Mouse (Mus musculus) ES-E14 (cell line): ENCODE data around the gene Loxl3.

ENCODE experiments used
- CHD2 ChIP-seq: IDR thresholded peaks from 2 replicates; pipeline ENCODE4 v1.6.1; 2014; ENCODE audit warnings: mild to moderate bottlenecking, low read depth, low read length, inconsistent platforms
- HCFC1 ChIP-seq: IDR thresholded peaks from 2 replicates; pipeline ENCODE4 v1.6.1; 2012; ENCODE audit warnings: low read length, inconsistent platforms, borderline replicate concordance; ENCODE audit not compliant: insufficient read depth
- ZC3H11A ChIP-seq: IDR thresholded peaks from 2 replicates; pipeline ENCODE4 v1.6.1; 2012; ENCODE audit warnings: low read depth, mild to moderate bottlenecking, inconsistent platforms, low read length, borderline replicate concordance

DNA sequence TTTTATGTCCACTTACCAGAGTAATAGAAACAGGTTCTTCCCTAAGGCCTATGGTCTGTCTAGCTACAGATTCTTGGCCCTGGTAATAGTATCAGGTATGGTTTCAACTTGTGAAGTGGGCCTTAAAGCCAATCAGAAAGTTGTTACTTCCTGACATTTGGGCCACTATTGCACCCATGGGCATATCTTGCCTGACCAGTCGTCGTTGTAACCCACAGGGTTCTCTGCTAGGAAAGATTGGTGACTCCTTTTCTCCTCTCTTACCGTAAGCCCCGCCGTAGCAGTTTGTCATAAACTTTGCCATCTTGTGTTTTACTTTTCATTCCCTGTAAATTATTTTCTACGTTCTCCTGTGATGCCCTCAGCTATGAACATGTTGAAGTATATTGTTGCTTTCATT, 13.9 kb upstream of the Loxl3 start:
- no peak for TF ChIP-seq CHD2
- no peak for TF ChIP-seq ZC3H11A
- TF ChIP-seq HCFC1, result no peak
